Mouse (Mus musculus) adrenal gland, adult 2 months (tissue): ENCODE measurements around the gene Ifna5. TPM values are rescaled to one million over a fixed set of nuclear protein-coding genes. Genes with fewer than 3 reads are reported as not detected.

Experiments
- DNase-seq: peaks from one replicate; pipeline ENCODE4 v3.0.0; 2021
- polyA plus RNA-seq: library from polyadenylated mRNA; depleted of rRNA; stranded (reverse); fragments of >200 nt; gene quantifications from 2 replicates; pipeline ENCODE4 v1.2.3, GENCODE M21; 2012; rRNA removed
- total RNA-seq, 2 experiments: library from RNA; stranded (reverse); gene quantifications; 2 replicates each; pipeline ENCODE4 v1.2.3; 2021

Gene Ifna5
- total and polyA plus RNA-seq, 3 experiments = not detected

- DNase-seq = no peak
Observed at GRCm38 (mm10) chr4:88864599-88864998, 29.3 kb downstream of the Ifna5 start.

DNA sequence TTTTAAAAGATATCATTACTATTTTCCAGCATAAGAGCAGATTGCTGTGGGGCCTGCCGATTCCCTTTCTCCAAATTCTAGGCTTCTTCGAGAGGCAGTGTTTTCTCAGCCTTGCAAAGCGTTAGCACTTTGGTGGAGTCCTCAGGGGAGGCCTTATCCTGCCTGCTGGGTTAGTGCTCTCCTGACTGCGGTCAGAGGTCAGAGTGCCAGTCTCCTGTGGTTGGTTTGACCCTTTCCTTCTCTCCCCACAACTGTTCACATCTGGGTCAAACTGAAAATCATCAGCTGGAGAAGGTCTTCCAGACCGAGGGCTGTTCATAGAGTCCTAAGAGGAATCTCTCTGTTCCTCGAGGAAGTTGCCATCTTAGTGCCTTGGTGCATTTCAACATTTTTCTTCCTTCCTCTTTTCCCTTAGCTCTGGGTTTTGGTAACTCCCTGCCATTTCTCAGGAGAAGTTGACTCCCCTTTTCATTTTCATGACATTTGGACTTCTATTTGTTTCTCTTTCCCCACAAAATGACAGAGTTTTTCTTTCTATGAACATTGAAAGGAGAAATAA, 29.8 kb downstream of the Ifna5 start:
- no peak for DNase-seq

DNA sequence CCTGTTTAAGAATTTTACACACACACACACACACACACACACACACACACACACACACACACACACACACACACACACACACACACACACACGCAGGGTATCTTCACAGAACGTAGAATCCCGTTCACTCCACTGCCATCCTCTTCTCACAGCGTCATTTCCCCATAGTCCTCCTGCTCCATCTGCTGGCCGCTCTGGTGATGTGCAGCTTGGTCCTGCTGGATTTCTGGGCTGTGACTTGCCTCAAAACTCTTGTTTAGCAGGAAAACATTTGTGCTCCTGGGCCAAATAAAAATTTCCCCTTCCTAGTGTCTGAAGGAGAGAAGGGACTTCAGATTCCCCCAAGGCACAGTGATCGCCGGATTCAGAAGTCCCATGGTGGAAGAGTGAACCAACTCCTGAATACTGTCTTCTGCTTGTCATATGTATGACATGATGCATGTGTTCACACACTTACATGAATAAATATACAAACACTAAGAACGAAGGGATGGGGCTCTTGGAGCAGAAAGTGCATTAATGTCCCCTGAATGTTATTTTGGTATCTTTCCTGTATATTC, 32.1 kb downstream of the Ifna5 start:
- peak; percentile 78 for DNase-seq

- peak; percentile 32 for DNase-seq
Observed at GRCm38 (mm10) chr4:88867926-88868911, 32.9 kb downstream of the Ifna5 start.

DNA sequence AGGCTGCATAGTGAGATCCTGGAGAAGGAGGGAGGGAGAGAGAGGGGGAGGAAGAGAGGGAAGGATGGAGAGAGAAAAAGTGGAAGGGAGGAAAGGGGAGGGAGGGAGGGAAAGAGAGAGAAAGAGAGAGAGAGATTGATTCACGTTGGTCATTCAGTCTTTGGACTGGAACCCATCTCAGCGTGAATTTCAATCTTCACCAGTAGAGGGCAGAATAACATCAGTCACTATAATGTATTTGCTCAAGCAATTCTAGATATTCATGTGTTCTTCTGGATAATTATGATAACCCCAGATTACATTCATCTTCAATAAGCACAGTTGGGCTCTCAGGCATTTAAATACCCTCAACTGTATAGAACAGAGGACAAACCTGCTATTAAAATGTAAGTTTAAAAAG, 37.4 kb downstream of the Ifna5 start:
- DNase-seq = peak; percentile 12

- DNase-seq = no peak
Observed at GRCm38 (mm10) chr4:88875435-88876095, 40.2 kb downstream of the Ifna5 start.

DNA sequence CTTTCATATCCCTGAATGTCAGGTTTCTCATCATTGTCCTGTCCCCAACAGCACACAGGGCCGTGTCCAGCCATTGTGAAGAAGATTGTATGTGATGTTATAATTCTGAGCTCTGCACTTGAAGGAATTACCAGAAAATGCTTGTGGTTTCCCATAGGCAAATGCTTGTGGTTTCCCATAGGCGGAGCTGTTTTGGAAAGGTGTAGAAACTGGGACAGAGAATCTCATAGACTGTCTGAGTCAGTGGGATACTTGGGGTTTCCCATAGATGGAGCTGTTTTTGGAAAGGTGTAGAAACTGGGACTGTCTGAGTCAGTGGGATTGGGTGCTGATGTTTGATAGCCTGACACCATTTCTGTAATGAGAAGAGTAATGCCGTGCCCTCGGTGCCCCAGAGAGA, 41.2 kb downstream of the Ifna5 start:
- DNase-seq = no peak

- DNase-seq = no peak
Observed at GRCm38 (mm10) chr4:88878246-88878645, 42.9 kb downstream of the Ifna5 start.

GRCm38 (mm10) chr4:88878772-88879171, 43.4 kb downstream of the Ifna5 start:
- no peak for DNase-seq

DNA sequence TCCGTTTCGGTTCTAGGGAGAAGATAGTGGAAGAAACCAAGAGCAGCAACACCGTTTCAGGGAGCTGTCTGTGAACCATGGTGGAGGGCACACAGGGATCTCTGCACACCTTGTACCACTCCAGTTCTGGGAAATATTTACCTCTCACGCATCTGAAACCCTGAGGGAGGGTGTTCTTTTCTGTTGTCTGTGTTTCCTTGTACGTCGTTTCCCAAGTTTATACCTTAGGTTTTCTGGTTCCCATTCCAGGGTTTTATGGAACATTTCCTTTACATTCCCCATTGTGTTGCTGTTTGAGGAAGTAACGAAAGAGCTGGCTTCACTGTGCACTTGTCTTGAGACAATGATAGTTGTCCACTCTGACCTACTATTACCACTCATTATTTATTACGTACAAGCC, 44.8 kb downstream of the Ifna5 start, which contains the start of gene Ifne:
Ifne (minus strand) TSS at position 101 of the 400 bp plus-strand sequence.
- no peak for DNase-seq

Other genes with a start within 250 kb of the Ifna5 start
- gene Ifna9, start 243.1 kb upstream of the Ifna5 start, total RNA-seq = not detected
- 0.22 TPM in 1 of 2 replicates, not detected in the other for gene Ifna9, start 243.1 kb upstream of the Ifna5 start, polyA plus RNA-seq
- not detected for gene Ifna12, start 232.1 kb upstream of the Ifna5 start, total RNA-seq
- not detected in 2 replicates for gene Ifna12, start 232.1 kb upstream of the Ifna5 start, polyA plus RNA-seq
- not detected for gene C87499, start 201.1 kb upstream of the Ifna5 start, total RNA-seq
- gene C87499, start 201.1 kb upstream of the Ifna5 start, polyA plus RNA-seq = not detected in 2 replicates
- not detected for gene Ifna13, start 191.1 kb upstream of the Ifna5 start, total RNA-seq
- not detected in 2 replicates for gene Ifna13, start 191.1 kb upstream of the Ifna5 start, polyA plus RNA-seq
- not detected for gene Ifna16, start 158.6 kb upstream of the Ifna5 start, total RNA-seq
- not detected in 2 replicates for gene Ifna16, start 158.6 kb upstream of the Ifna5 start, polyA plus RNA-seq
- not detected for gene Ifna2, start 151.6 kb upstream of the Ifna5 start, total RNA-seq
- gene Ifna2, start 151.6 kb upstream of the Ifna5 start, polyA plus RNA-seq = not detected in 2 replicates
- gene Ifnab, start 144.2 kb upstream of the Ifna5 start, total RNA-seq = not detected
- gene Ifnab, start 144.2 kb upstream of the Ifna5 start, polyA plus RNA-seq = not detected in 2 replicates
- gene Gm26566, start 113.7 kb upstream of the Ifna5 start, total RNA-seq = under 1 TPM in 1 of 2 experiments, not detected in 1; 0.38 TPM
- 0.76 and 1.0 TPM in 2 replicates for gene Gm26566, start 113.7 kb upstream of the Ifna5 start, polyA plus RNA-seq
- 10 to 100 TPM; 70.8 to 79.3 TPM for gene Klhl9, start 113.1 kb upstream of the Ifna5 start, total RNA-seq
- gene Klhl9, start 113.1 kb upstream of the Ifna5 start, polyA plus RNA-seq = 22.2 and 29.6 TPM in 2 replicates
- not detected for gene Gm13271, start 80.7 kb upstream of the Ifna5 start, total RNA-seq
- gene Gm13271, start 80.7 kb upstream of the Ifna5 start, polyA plus RNA-seq = not detected in 2 replicates
- not detected for gene Gm13283, start 75.4 kb upstream of the Ifna5 start, total RNA-seq
- gene Gm13283, start 75.4 kb upstream of the Ifna5 start, polyA plus RNA-seq = not detected in 2 replicates
- gene Gm13290, start 61.7 kb upstream of the Ifna5 start, total RNA-seq = not detected
- not detected in 2 replicates for gene Gm13290, start 61.7 kb upstream of the Ifna5 start, polyA plus RNA-seq
- gene Gm13289, start 58.6 kb upstream of the Ifna5 start, total RNA-seq = not detected
- not detected in 2 replicates for gene Gm13289, start 58.6 kb upstream of the Ifna5 start, polyA plus RNA-seq
- gene Gm13272, start 55.7 kb upstream of the Ifna5 start, total RNA-seq = not detected
- not detected in 2 replicates for gene Gm13272, start 55.7 kb upstream of the Ifna5 start, polyA plus RNA-seq
- gene Ifnz, start 53.4 kb upstream of the Ifna5 start, total RNA-seq = not detected
- gene Ifnz, start 53.4 kb upstream of the Ifna5 start, polyA plus RNA-seq = not detected in 2 replicates
- not detected for gene Gm13276, start 49.8 kb upstream of the Ifna5 start, total RNA-seq
- gene Gm13276, start 49.8 kb upstream of the Ifna5 start, polyA plus RNA-seq = not detected in 2 replicates
- gene Gm13277, start 46.9 kb upstream of the Ifna5 start, total RNA-seq = not detected
- gene Gm13277, start 46.9 kb upstream of the Ifna5 start, polyA plus RNA-seq = not detected in 2 replicates
- gene Gm13278, start 44.0 kb upstream of the Ifna5 start, total RNA-seq = not detected
- gene Gm13278, start 44.0 kb upstream of the Ifna5 start, polyA plus RNA-seq = not detected in 2 replicates
- not detected for gene Gm13275, start 41.0 kb upstream of the Ifna5 start, total RNA-seq
- 0.22 TPM in 1 of 2 replicates, not detected in the other for gene Gm13275, start 41.0 kb upstream of the Ifna5 start, polyA plus RNA-seq
- not detected for gene Gm13279, start 38.1 kb upstream of the Ifna5 start, total RNA-seq
- gene Gm13279, start 38.1 kb upstream of the Ifna5 start, polyA plus RNA-seq = not detected in 2 replicates
- gene Gm13285, start 35.9 kb upstream of the Ifna5 start, total RNA-seq = not detected
- not detected in 2 replicates for gene Gm13285, start 35.9 kb upstream of the Ifna5 start, polyA plus RNA-seq
- gene Gm13287, start 32.3 kb upstream of the Ifna5 start, total RNA-seq = not detected
- gene Gm13287, start 32.3 kb upstream of the Ifna5 start, polyA plus RNA-seq = 0.22 TPM in 1 of 2 replicates, not detected in the other
- gene Gm13288, start 30.0 kb upstream of the Ifna5 start, total RNA-seq = not detected
- gene Gm13288, start 30.0 kb upstream of the Ifna5 start, polyA plus RNA-seq = not detected in 2 replicates
- not detected for gene Ifna7, start 19.3 kb upstream of the Ifna5 start, total RNA-seq
- gene Ifna7, start 19.3 kb upstream of the Ifna5 start, polyA plus RNA-seq = not detected in 2 replicates
- not detected for gene Ifna11, start 15.6 kb upstream of the Ifna5 start, total RNA-seq
- gene Ifna11, start 15.6 kb upstream of the Ifna5 start, polyA plus RNA-seq = not detected in 2 replicates
- not detected for gene Ifna6, start 8.1 kb upstream of the Ifna5 start, total RNA-seq
- not detected in 2 replicates for gene Ifna6, start 8.1 kb upstream of the Ifna5 start, polyA plus RNA-seq
- not detected for gene Ifna4, start 6.3 kb downstream of the Ifna5 start, total RNA-seq
- not detected in 2 replicates for gene Ifna4, start 6.3 kb downstream of the Ifna5 start, polyA plus RNA-seq
- gene Ifna1, start 14.6 kb downstream of the Ifna5 start, total RNA-seq = not detected
- gene Ifna1, start 14.6 kb downstream of the Ifna5 start, polyA plus RNA-seq = not detected in 2 replicates
- gene Ifne, start 44.7 kb downstream of the Ifna5 start, total RNA-seq = not detected
- gene Ifne, start 44.7 kb downstream of the Ifna5 start, polyA plus RNA-seq = not detected in 2 replicates